Mouse (Mus musculus) retina, postnatal 1 day (tissue): ENCODE measurements around the gene Dand5.
A peak's percentile ranks its signal among the peaks of the same experiment; 100 is the strongest.
"Not testable (repeated sequence)": the region's sequence is repeated elsewhere in the genome, so short reads cannot be mapped to it uniquely, and the experiment has no call there.

Experiments used
- DNase-seq: peaks from one replicate; pipeline ENCODE4 v3.0.0-alpha.2; 2012

Dand5 gene

GRCm38 (mm10) chr8:84834002-84834865 is 11.6 kb upstream of the Dand5 start:
- DNase-seq = peak; percentile 83

GRCm38 (mm10) chr8:84832759-84833742 is 10.4 kb upstream of the Dand5 start:
- no peak for DNase-seq

GRCm38 (mm10) chr8:84832034-84832717 is 9.6 kb upstream of the Dand5 start:
- peak; percentile 86 for DNase-seq

GRCm38 (mm10) chr8:84831490-84831889 is 8.9 kb upstream of the Dand5 start, which contains the start of gene Gadd45gip1:
Gene Gadd45gip1 (plus strand): TSS chr8:84831522.
- no peak for DNase-seq

GRCm38 (mm10) chr8:84826518-84826917 is 3.9 kb upstream of the Dand5 start:
- DNase-seq = not testable (repeated sequence)

- DNase-seq = no peak
These were observed 3.0 kb upstream of the Dand5 start for GRCm38 (mm10) chr8:84825636-84826035.

GRCm38 (mm10) chr8:84823653-84824052 is 1.0 kb upstream of the Dand5 start:
- peak; percentile 81 for DNase-seq

GRCm38 (mm10) chr8:84816117-84816516 is 6.5 kb downstream of the Dand5 start:
- no peak for DNase-seq

- peak; percentile 94 for DNase-seq
These were observed 7.1 kb downstream of the Dand5 start for GRCm38 (mm10) chr8:84815547-84815946.

- peak; percentile 83 for DNase-seq
These were observed 7.8 kb downstream of the Dand5 start for GRCm38 (mm10) chr8:84814555-84815441.

- DNase-seq = no peak
These were observed 8.4 kb downstream of the Dand5 start for GRCm38 (mm10) chr8:84814240-84814554.

GRCm38 (mm10) chr8:84813830-84814229 is 8.8 kb downstream of the Dand5 start:
- DNase-seq = no peak

- peak; percentile 87 for DNase-seq
These were observed 9.6 kb downstream of the Dand5 start for GRCm38 (mm10) chr8:84813059-84813458.

GRCm38 (mm10) chr8:84811303-84811702 is 11.3 kb downstream of the Dand5 start:
- DNase-seq = no peak

- peak; percentile 96 for DNase-seq
These were observed 11.7 kb downstream of the Dand5 start for GRCm38 (mm10) chr8:84810896-84811295.

GRCm38 (mm10) chr8:84809941-84810280 is 12.7 kb downstream of the Dand5 start:
- DNase-seq = no peak

GRCm38 (mm10) chr8:84809109-84809940 is 13.3 kb downstream of the Dand5 start:
- no peak for DNase-seq

- no peak for DNase-seq
These were observed 16.6 kb downstream of the Dand5 start for GRCm38 (mm10) chr8:84806031-84806430.

GRCm38 (mm10) chr8:84799999-84800831 is 22.4 kb downstream of the Dand5 start, which contains the start of gene Nfix:
Gene Nfix (minus strand): TSS chr8:84800344.
- peak; percentile 81 for DNase-seq
